Mouse (Mus musculus): ENCODE measurements around the gene Kif24.
"Not testable (repeated sequence)": the region's sequence is repeated elsewhere in the genome, so short reads cannot be mapped to it uniquely, and the experiment has no call there.

The Kif24 gene

DNA sequence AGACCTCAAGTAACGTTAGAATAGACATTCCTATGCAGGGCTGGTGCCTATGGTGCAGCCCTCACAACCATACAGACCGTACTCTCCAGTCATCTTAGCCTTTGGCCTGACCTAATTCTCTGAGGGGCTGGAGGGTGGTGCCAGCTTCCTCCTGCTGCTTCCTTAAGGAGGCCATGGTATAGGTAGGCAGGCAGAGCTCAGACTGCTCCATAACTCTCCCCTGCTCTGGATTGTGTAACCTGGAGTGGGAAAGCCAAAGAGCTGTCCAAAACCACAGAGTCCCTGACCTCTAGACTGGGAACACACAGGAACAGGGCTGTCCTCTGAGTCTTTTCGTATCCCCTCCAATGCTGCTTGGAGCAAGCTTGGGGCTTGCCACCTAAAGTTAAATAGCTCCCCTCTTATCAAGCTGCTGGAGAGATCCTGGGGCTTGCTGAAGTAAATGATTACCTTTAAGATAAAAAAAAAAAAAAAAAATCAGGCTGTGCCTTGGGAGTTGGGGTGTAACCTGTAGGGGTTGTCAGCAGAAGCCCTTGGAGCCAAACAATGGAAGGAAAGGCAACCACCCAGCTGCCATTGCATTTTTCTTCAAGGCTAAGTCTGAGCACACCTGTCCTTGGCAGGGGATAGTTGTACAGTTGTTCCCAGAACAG lies 28.9 kb upstream of the Kif24 start:
- in situ Hi-C loops (cut with MseI, MboI): no loop called here

DNA sequence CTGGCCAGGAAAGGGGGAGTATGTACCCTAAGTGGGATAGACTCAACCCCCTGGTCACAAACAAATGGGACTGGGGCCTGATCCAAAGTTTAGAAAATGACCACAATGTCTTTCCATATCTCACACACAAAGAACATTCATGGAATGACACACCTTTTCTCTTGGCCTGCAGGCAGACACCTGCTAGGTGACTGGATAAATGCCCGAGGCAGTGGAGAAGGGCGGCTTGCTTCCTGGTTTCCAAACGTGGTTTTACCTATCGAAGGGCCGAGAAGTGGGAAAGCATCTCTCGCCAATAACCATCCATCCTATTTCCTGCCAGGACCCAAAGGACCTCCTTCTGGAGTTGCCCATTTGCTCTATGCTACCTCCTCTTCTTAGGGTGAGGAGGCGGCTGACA lies 28.3 kb upstream of the Kif24 start:
- in situ Hi-C loops (cut with MseI, MboI): no loop called here

DNA sequence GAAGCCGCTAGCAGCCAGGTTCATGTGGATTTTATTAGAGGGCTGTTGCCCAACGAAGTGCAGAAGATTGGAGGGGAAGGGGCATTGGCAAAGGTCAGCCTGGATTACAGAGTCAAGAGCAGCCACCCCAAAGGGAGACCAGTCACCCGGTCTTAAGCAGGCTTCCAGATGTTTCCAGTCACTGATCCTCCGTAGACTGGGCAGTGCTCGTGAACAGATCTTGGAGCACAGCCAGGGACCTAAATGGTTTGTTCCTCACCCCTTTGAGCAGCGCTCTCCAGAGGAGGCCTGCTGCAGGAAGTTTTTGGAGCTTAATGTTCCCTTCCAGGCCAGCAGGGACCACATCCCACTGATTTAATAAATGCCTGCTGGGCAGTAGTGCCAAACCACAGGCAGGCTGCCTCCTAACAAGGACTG lies 16.9 kb upstream of the Kif24 start:
- in situ Hi-C loops (cut with MseI, MboI): no loop called here

DNA sequence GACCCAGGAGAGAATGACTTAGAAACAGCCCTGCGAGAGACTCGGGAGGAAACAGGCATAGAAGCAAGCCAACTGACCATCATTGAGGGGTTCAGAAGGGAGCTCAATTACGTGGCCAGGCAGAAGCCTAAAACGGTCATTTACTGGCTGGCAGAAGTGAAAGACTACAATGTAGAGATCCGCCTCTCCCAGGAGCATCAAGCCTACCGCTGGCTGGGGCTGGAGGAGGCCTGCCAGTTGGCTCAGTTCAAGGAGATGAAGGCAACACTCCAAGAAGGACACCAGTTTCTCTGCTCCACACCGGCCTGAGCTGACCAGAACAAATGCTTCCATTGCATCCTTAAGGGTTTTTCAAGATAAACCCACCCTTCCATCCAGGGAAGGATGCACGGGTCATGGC lies 15.6 kb upstream of the Kif24 start:
- in situ Hi-C loops (cut with MseI, MboI): no loop called here

GRCm38 (mm10) chr4:41479456-41479804 lies 14.7 kb upstream of the Kif24 start:
- in situ Hi-C loops (cut with MseI, MboI): no loop called here

DNA sequence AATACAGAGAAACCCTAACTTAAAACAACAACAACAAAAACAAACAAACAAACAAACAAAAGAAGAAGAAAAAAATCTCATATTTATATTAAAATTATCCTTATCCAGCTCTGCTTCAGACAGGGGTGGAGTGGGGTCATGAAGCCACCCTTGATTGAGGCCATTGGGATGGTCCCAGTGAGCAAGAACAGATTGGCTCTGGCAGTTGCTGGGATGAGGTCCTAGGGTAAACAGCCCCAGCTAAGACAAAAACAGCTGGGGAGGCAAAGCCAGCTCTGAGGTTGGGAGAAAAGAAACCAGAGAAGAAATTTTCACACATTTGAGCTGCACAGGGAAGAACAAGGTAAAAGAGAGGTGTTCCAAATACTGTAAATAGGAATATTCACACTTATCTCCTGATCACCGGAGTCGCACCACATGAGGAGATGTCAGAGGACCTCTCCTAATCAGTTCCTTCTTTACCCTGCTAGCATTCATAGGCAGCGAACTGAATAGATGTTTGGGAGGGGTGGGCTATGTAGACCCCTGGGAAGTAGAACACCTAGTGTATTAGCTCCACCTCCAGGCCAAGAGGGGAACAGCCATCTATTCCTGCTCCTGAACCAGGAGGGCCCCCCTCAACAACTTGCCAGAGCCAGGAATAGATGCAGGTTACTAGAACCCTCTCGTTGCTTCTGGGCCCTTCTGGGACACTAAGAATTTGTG lies 14.2 kb upstream of the Kif24 start:
- in situ Hi-C loops (cut with MseI, MboI): no loop called here

- in situ Hi-C loops (cut with MseI, MboI): no loop called here
Measured at GRCm38 (mm10) chr4:41477648-41478160, 13.0 kb upstream of the Kif24 start.

- in situ Hi-C loops (cut with MseI, MboI): no loop called here
Measured at GRCm38 (mm10) chr4:41471384-41471689, 6.7 kb upstream of the Kif24 start.

DNA sequence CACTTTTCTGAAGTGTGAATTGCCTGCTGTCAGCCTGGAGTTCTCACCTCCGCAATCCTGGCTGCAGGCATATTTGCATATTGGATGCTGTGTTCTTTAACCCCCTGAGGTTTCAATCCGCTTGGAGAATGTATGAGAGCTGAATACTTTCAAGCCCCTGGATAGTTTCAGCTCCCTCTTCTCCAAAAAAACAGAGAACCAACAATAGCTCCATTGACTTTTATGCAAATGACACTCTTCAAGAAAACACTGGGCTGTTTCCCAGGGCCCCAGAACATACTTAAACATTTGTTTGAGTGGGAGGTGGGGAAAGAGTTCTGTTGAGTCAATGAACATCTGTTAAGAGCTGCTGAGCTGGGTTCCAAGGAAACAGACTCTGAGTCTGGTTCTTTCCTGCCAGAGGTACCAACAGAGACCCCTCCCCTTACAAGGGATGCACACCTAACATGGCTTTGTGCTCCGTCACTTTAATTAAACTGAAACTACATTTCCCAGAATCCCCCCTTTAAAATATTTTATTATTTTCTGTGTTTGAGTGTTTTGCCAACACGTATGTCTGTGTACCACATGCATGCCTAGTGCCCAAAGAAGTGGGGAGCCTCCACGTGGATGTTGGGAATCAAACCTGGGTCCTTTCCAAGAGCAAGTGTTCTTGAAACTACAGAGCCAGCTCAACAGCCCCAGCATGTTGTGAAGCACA lies 6.1 kb upstream of the Kif24 start:
- in situ Hi-C loops (cut with MseI, MboI): no loop called here

- in situ Hi-C loops (cut with MseI, MboI): no loop called here
Measured at GRCm38 (mm10) chr4:41470051-41470683, 5.5 kb upstream of the Kif24 start.

GRCm38 (mm10) chr4:41469199-41469598 lies 4.5 kb upstream of the Kif24 start:
- in situ Hi-C loops (cut with MseI, MboI): loop anchor here in 1 of 2 experiments (5.0 kb wide), 1 partner anchor 38 kb away; no protein-coding TSS in a partner anchor

DNA sequence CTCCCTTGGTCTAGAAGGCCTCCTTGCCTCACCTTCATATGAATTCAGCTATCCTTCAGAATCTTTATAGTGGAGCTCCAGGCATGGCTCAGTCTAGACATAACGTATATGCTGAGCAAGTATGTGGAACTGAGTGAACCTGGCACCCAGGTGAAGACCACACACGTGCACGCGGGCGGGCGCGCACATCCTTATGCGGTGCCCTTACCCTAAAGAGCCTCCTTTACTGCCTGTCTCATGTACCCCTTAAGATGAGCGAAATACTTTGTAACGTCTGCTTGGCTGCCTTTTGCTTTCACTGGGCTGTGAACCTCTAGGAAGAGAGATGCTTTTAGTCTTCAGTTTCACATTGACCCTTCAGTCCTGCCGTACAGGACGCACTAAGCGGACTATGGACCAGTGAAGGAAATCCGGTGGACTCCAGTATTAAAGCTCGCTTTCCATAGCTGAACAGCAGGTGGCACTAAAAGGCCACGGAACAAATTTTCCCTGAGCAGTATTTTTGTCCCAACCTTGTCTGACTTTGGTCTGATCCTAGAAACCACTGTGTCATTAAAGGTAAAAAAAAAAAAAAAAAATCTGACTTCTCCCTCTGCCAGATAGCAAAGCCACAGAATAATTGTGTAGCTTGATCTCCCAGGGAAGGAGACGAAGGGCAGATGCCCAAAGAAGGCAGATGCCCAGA lies 3.9 kb upstream of the Kif24 start:
- in situ Hi-C loops (cut with MseI, MboI): loop anchor here in 1 of 2 experiments (5.0 kb wide), 1 partner anchor 39 kb away; no protein-coding TSS in a partner anchor

- in situ Hi-C loops (cut with MseI, MboI): loop anchor here in 1 of 2 experiments (5.0 kb wide), 1 partner anchor 42 kb away; no protein-coding TSS in a partner anchor
Measured at GRCm38 (mm10) chr4:41465287-41465665, 589 bp upstream of the Kif24 start.

- in situ Hi-C loops (cut with MseI, MboI): not testable (repeated sequence)
Measured at GRCm38 (mm10) chr4:41463051-41463738, 1.5 kb downstream of the Kif24 start.

DNA sequence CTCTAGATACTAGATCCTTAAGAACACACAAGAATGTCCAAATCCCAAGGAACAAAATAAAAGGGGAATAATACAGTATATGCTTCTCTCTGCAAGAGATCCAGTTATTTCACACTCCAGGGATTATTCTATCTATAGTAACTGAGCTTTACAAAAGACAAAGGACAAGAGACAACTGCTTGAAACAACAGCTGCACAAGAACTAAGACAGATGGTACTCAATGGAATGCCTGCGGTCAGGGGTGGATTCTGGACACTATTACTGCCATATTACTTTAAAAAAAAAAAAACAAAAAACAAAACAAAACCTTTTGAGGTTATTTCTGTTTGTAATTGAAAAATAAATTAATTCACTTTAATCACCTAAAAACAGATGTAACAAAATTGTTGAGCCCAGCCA lies 4.0 kb downstream of the Kif24 start:
- in situ Hi-C loops (cut with MseI, MboI): no loop called here

DNA sequence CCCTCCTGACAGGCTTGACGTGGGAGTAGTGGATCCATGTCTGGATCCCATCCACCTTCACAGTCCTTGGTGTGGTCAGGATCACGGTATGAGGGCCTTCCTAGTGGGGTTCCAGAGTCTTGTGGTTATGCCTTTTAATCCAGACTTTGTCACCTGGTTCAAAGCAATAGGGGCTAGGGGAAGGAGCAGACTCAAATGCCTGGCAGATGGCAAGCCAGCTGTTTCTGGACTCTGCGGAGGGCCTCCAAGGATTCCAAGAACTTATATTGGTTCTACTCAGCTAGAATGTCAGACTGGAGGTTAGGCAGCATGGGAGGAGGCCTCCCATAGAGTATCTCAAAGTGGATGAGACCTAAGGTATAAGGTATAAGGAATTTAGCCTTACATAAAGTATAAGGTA lies 17.1 kb downstream of the Kif24 start:
- in situ Hi-C loops (cut with MseI, MboI): no loop called here

- in situ Hi-C loops (cut with MseI, MboI): no loop called here
Measured at GRCm38 (mm10) chr4:41442790-41443302, 21.8 kb downstream of the Kif24 start.

DNA sequence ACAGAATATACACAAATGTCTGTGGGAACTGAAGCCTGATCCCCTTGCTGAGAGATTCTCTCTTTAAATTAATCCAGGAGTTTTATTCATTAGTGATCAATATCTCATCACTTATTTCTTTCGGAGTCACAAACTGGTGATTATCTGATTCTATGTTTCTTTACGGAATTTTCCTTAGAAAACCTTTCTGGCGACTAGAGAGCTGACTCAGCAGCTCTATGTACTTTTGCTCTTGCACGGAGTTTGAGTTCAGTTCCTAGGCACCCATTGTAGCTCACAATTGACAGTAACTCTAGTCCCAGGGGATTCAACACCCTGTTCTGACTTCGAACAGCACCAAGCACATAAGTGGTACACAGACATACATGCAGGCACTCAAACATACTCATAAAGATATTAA lies 25.8 kb downstream of the Kif24 start:
- in situ Hi-C loops (cut with MseI, MboI): no loop called here

GRCm38 (mm10) chr4:41416966-41417365 lies 47.7 kb downstream of the Kif24 start:
- in situ Hi-C loops (cut with MseI, MboI): no loop called here

GRCm38 (mm10) chr4:41409341-41409740 lies 55.3 kb downstream of the Kif24 start:
- in situ Hi-C loops (cut with MseI, MboI): no loop called here

GRCm38 (mm10) chr4:41407353-41407752 lies 57.3 kb downstream of the Kif24 start:
- in situ Hi-C loops (cut with MseI, MboI): no loop called here

Measured in mouse trophoblast stem cell (cell line).